Mouse (Mus musculus) brain, adult 10 weeks (tissue): ENCODE results near the gene Gm49403. TPM values are rescaled to one million over a fixed set of nuclear protein-coding genes. Genes with fewer than 3 reads are reported as not detected.

Experiments used
- polyA plus RNA-seq: library from polyadenylated mRNA; stranded (reverse); fragments of 350-450 nt; fragmentation: Illumina TruSeq; extraction: RNeasy Lipid Tissue Mini Kit (QIAGEN cat#74804); gene quantifications from one replicate; pipeline ENCODE4 v1.2.3, GENCODE M21; 2015; ENCODE audit warnings: low read depth, low replicate concordance

Gm49403 gene
- polyA plus RNA-seq: not detected

GRCm38 (mm10) chr19:8883616-8884015 lies at the start of gene Gm49403, which contains the start of gene Lbhd1:
Gm49403 (plus strand) TSS chr19:8883930.
Lbhd1 (plus strand) TSS chr19:8883732.

GRCm38 (mm10) chr19:8837251-8837791 lies 46.4 kb upstream of the Gm49403 start, which contains the start of gene Bscl2:
Bscl2 (plus strand) TSS chr19:8837467.

GRCm38 (mm10) chr19:8839103-8839907 lies 44.4 kb upstream of the Gm49403 start, which contains the start of gene Gng3:
Gng3 (minus strand) TSS chr19:8839194.

GRCm38 (mm10) chr19:8850402-8850901 lies 33.3 kb upstream of the Gm49403 start, which contains the start of gene Lrrn4cl:
Lrrn4cl (plus strand) TSS chr19:8850768.

GRCm38 (mm10) chr19:8871267-8872186 lies 12.2 kb upstream of the Gm49403 start, which contains the start of gene Ubxn1:
Ubxn1 (plus strand) TSS chr19:8871496.

GRCm38 (mm10) chr19:8880311-8881033 lies 3.3 kb upstream of the Gm49403 start, which contains the start of gene Uqcc3:
Uqcc3 (minus strand) TSS chr19:8880923.

GRCm38 (mm10) chr19:8888511-8889385 lies 5.0 kb downstream of the Gm49403 start, which contains the start of the genes 1810009A15Rik and Gm49416:
1810009A15Rik (plus strand) TSS chr19:8888853.
Gm49416 (plus strand) TSS chr19:8888926.

GRCm38 (mm10) chr19:8892829-8893766 lies 9.4 kb downstream of the Gm49403 start, which contains the start of gene Ints5:
Ints5 (plus strand) TSS chr19:8893005.

GRCm38 (mm10) chr19:8897865-8898495 lies 14.2 kb downstream of the Gm49403 start, which contains the start of gene Ganab:
Ganab (plus strand) TSS chr19:8898071.

GRCm38 (mm10) chr19:8920073-8920736 lies 36.5 kb downstream of the Gm49403 start, which contains the start of gene B3gat3:
B3gat3 (plus strand) TSS chr19:8920374.

GRCm38 (mm10) chr19:8929224-8930088 lies 45.7 kb downstream of the Gm49403 start, which contains the start of the genes Rom1 and Eml3:
Rom1 (minus strand) TSS chr19:8929356.
Eml3 (plus strand) TSS chr19:8929552.

Other genes with a start within 250 kb of the Gm49403 start
- gene Chrm1, start 220.1 kb upstream of the Gm49403 start, polyA plus RNA-seq: 78.9 TPM
- 155 TPM for gene Slc3a2, start 160.6 kb upstream of the Gm49403 start, polyA plus RNA-seq
- 52.0 TPM for gene Wdr74, start 148.1 kb upstream of the Gm49403 start, polyA plus RNA-seq
- not detected for gene 1700092M07Rik, start 143.2 kb upstream of the Gm49403 start, polyA plus RNA-seq
- gene Stx5a, start 142.5 kb upstream of the Gm49403 start, polyA plus RNA-seq: 93.3 TPM
- gene Nxf1, start 126.9 kb upstream of the Gm49403 start, polyA plus RNA-seq: 89.5 TPM
- gene Tmem223, start 112.9 kb upstream of the Gm49403 start, polyA plus RNA-seq: 109 TPM
- gene Tmem179b, start 109.5 kb upstream of the Gm49403 start, polyA plus RNA-seq: 11.0 TPM
- gene Taf6l, start 97.5 kb upstream of the Gm49403 start, polyA plus RNA-seq: 12.2 TPM
- 206 TPM for gene Polr2g, start 85.4 kb upstream of the Gm49403 start, polyA plus RNA-seq
- gene Zbtb3, start 81.4 kb upstream of the Gm49403 start, polyA plus RNA-seq: 4.3 TPM
- 38.9 TPM for gene Ttc9c, start 64.6 kb upstream of the Gm49403 start, polyA plus RNA-seq
- 102 TPM for gene Hnrnpul2, start 63.9 kb upstream of the Gm49403 start, polyA plus RNA-seq
- not detected for gene AC129217.1, start 54.2 kb upstream of the Gm49403 start, polyA plus RNA-seq
- gene Bscl2, start 46.5 kb upstream of the Gm49403 start, polyA plus RNA-seq: 92.5 TPM
- gene Gng3, start 44.7 kb upstream of the Gm49403 start, polyA plus RNA-seq: 191 TPM
- gene Lrrn4cl, start 33.2 kb upstream of the Gm49403 start, polyA plus RNA-seq: 0.82 TPM
- gene Ubxn1, start 12.4 kb upstream of the Gm49403 start, polyA plus RNA-seq: 140 TPM
- 52.0 TPM for gene Uqcc3, start 3.0 kb upstream of the Gm49403 start, polyA plus RNA-seq
- gene Lbhd1, start 198 bp upstream of the Gm49403 start, polyA plus RNA-seq: 15.7 TPM
- 47.2 TPM for gene 1810009A15Rik, start 4.9 kb downstream of the Gm49403 start, polyA plus RNA-seq
- gene Gm49416, start 5.0 kb downstream of the Gm49403 start, polyA plus RNA-seq: not detected
- gene Ints5, start 9.1 kb downstream of the Gm49403 start, polyA plus RNA-seq: 12.2 TPM
- 81.9 TPM for gene Ganab, start 14.1 kb downstream of the Gm49403 start, polyA plus RNA-seq
- gene B3gat3, start 36.4 kb downstream of the Gm49403 start, polyA plus RNA-seq: 219 TPM
- gene Rom1, start 45.4 kb downstream of the Gm49403 start, polyA plus RNA-seq: 10.4 TPM
- 10.3 TPM for gene Eml3, start 45.6 kb downstream of the Gm49403 start, polyA plus RNA-seq
- gene Mta2, start 57.9 kb downstream of the Gm49403 start, polyA plus RNA-seq: 42.2 TPM
- gene Tut1, start 69.9 kb downstream of the Gm49403 start, polyA plus RNA-seq: 16.9 TPM
- 367 TPM for gene Eef1g, start 83.1 kb downstream of the Gm49403 start, polyA plus RNA-seq
- 5.2 TPM for gene Ahnak, start 105.4 kb downstream of the Gm49403 start, polyA plus RNA-seq
- not detected for gene Scgb1a1, start 204.0 kb downstream of the Gm49403 start, polyA plus RNA-seq